Mouse (Mus musculus) hindbrain, embryonic 14.5 days (tissue): ENCODE data around the gene Nfix. TPM values are rescaled to one million over a fixed set of nuclear protein-coding genes. Genes with fewer than 3 reads are reported as not detected.

Source experiments
- ATAC-seq: fragments of 200-750 bp; cut with Nextera tagmentation; 2 replicates; pipeline ENCODE4 v1.8.0; 2017; ENCODE audit warnings: moderate number of reproducible peaks, mild to moderate bottlenecking, moderate TSS enrichment, moderate library complexity; ENCODE audit not compliant: low FRiP score
- DNase-seq: peaks from one replicate; pipeline ENCODE4 v3.0.0-alpha.2; 2015; ENCODE audit warnings: low spot score
- H3K27ac ChIP-seq: fragments of 300-500 bp; sonication (generic); 2 replicates; pipeline ENCODE4 v1.5.1; 2014; ENCODE audit warnings: mild to moderate bottlenecking, moderate library complexity
- H3K27me3 ChIP-seq: fragments of 300-500 bp; sonication (generic); 2 replicates; pipeline ENCODE4 v1.6.1; 2014; ENCODE audit warnings: mild to moderate bottlenecking, low read length, mixed read lengths; ENCODE audit not compliant: control insufficient read depth, insufficient read depth
- H3K36me3 ChIP-seq: fragments of 300-500 bp; sonication (generic); replicated peaks from 2 replicates; pipeline ENCODE4 v1.6.1; 2014; ENCODE audit not compliant: control insufficient read depth, insufficient read depth
- H3K4me1 ChIP-seq: fragments of 300-500 bp; sonication (generic); replicated peaks from 2 replicates; pipeline ENCODE4 v1.6.1; 2014; ENCODE audit warnings: antibody characterized with exemption, low read length, mixed read lengths; ENCODE audit not compliant: control insufficient read depth, insufficient read depth
- H3K4me2 ChIP-seq: fragments of 300-500 bp; sonication (generic); replicated peaks from 2 replicates; pipeline ENCODE4 v1.6.1; 2014; ENCODE audit warnings: mild to moderate bottlenecking, moderate library complexity
- H3K4me3 ChIP-seq: fragments of 300-500 bp; sonication (generic); replicated peaks from 2 replicates; pipeline ENCODE4 v1.5.1; 2014; ENCODE audit warnings: mild to moderate bottlenecking, low read length
- H3K9ac ChIP-seq: fragments of 300-500 bp; sonication (generic); 2 replicates; pipeline ENCODE4 v1.6.1; 2014
- H3K9me3 ChIP-seq: fragments of 300-500 bp; sonication (generic); 2 replicates; pipeline ENCODE4 v1.6.1; 2016; ENCODE audit warnings: low read length; ENCODE audit not compliant: control insufficient read depth
- WGBS: fragments of 180-500 bp; shearing (Covaris S2); extraction: QIAGEN DNeasy Blood & Tissue Kit; methylation state at CpG from one replicate; pipeline ENCODE4 v1.1.7; 2014; 5-methylcytosine and 5-hydroxymethylcytosine counted together
- polyA plus RNA-seq: library from polyadenylated mRNA; unstranded; fragments of >200 nt; fragmentation: Nextera tagmentation; extraction: Ambion mirVana; gene quantifications from 2 replicates; pipeline ENCODE4 v1.2.1, GENCODE M21; 2014

Gene Nfix
- polyA plus RNA-seq, 1 experiment from 2014 or later: 82.4 TPM

GRCm38 (mm10) chr8:84799136-84799931, 810 bp downstream of the Nfix start:
- peak overlapping the region; percentile 92 for H3K4me2 ChIP-seq
- peaks cover 88% of the 10 kb centered on the region for H3K27me3 ChIP-seq
- under 1% methylated on average over 75 of the region's 108 CpGs for WGBS
- peak overlapping the region; percentile 44 for H3K4me3 ChIP-seq
- peaks cover 6% of the 10 kb centered on the region; the same call in 1 of the 2 replicates for H3K36me3 ChIP-seq
- peak overlapping the region; percentile 85 for H3K9ac ChIP-seq
- peaks cover 8% of the 10 kb centered on the region for H3K4me1 ChIP-seq
- peak overlapping the region; percentile 86 for H3K27ac ChIP-seq
- no peak for DNase-seq
- no peaks in the 10 kb centered on the region for H3K9me3 ChIP-seq
- ATAC-seq: no peak

- Histone ChIP-seq H3K36me3 (peaks cover 6% of the 10 kb centered on the region; the same call in 1 of the 2 replicates), H3K4me2 (peak overlapping the region; percentile 92), H3K9me3 (no peaks in the 10 kb centered on the region), H3K4me3 (peak overlapping the region; percentile 44), H3K27ac (peak overlapping the region; percentile 86), H3K4me1 (peaks cover 9% of the 10 kb centered on the region), H3K9ac (peak overlapping the region; percentile 85), H3K27me3 (peaks cover 89% of the 10 kb centered on the region)
- DNase-seq: no peak
- ATAC-seq: no peak
- WGBS: 34% methylated on average over 10 of the region's 10 CpGs
Measured at GRCm38 (mm10) chr8:84798446-84799135, 1.6 kb downstream of the Nfix start.

GRCm38 (mm10) chr8:84797971-84798370, 2.2 kb downstream of the Nfix start:
- WGBS: 65% methylated on average over 6 of the region's 6 CpGs
- peak overlapping the region; percentile 44 for H3K4me3 ChIP-seq
- peak overlapping the region; percentile 86 for H3K27ac ChIP-seq
- ATAC-seq: no peak
- peaks cover 9% of the 10 kb centered on the region for H3K4me1 ChIP-seq
- H3K9me3 ChIP-seq: no peaks in the 10 kb centered on the region
- peak overlapping the region; percentile 92 for H3K4me2 ChIP-seq
- peaks cover 6% of the 10 kb centered on the region; the same call in 1 of the 2 replicates for H3K36me3 ChIP-seq
- peaks cover 88% of the 10 kb centered on the region for H3K27me3 ChIP-seq
- peak overlapping the region; percentile 85; the same call in 1 of the 2 replicates for H3K9ac ChIP-seq
- no peak for DNase-seq

GRCm38 (mm10) chr8:84797256-84797797, 2.8 kb downstream of the Nfix start:
- peaks cover 83% of the 10 kb centered on the region for H3K27me3 ChIP-seq
- 78% methylated on average over 15 of the region's 15 CpGs for WGBS
- peaks cover 6% of the 10 kb centered on the region; the same call in 1 of the 2 replicates for H3K36me3 ChIP-seq

GRCm38 (mm10) chr8:84794486-84794885, 5.7 kb downstream of the Nfix start:
- ATAC-seq: peak; percentile 29
- DNase-seq: no peak
- 41% methylated on average over 7 of the region's 7 CpGs for WGBS

More at GRCm38 (mm10) chr8:84797256-84797797, 2.8 kb downstream of the Nfix start:
- Histone ChIP-seq H3K4me3 (peak overlapping the region; percentile 44; the same call in 1 of the 2 replicates), H3K27ac (peak overlapping the region; percentile 86; the same call in 1 of the 2 replicates), H3K9me3 (no peaks in the 10 kb centered on the region), H3K4me2 (peak overlapping the region; percentile 92), H3K4me1 (peaks cover 12% of the 10 kb centered on the region), H3K9ac (no peak overlapping the region)
- ATAC-seq (no peak), DNase-seq (no peak)

GRCm38 (mm10) chr8:84793791-84794485, 6.2 kb downstream of the Nfix start:
- no peaks in the 10 kb centered on the region for H3K9me3 ChIP-seq
- no peak overlapping the region for H3K9ac ChIP-seq
- H3K4me1 ChIP-seq: peaks cover 34% of the 10 kb centered on the region
- H3K4me3 ChIP-seq: no peak overlapping the region
- H3K36me3 ChIP-seq: peaks cover 6% of the 10 kb centered on the region; the same call in 1 of the 2 replicates
- ATAC-seq (peak; percentile 88), DNase-seq (no peak)
- H3K27ac ChIP-seq: peak overlapping the region; percentile 88
- H3K27me3 ChIP-seq: peaks cover 90% of the 10 kb centered on the region
- peak overlapping the region; percentile 29 for H3K4me2 ChIP-seq
- 47% methylated on average over 13 of the region's 13 CpGs for WGBS

More at GRCm38 (mm10) chr8:84794486-84794885, 5.7 kb downstream of the Nfix start:
- peaks cover 28% of the 10 kb centered on the region for H3K4me1 ChIP-seq
- peaks cover 6% of the 10 kb centered on the region; the same call in 1 of the 2 replicates for H3K36me3 ChIP-seq
- H3K9me3 ChIP-seq: no peaks in the 10 kb centered on the region
- H3K9ac ChIP-seq: no peak overlapping the region
- peaks cover 89% of the 10 kb centered on the region for H3K27me3 ChIP-seq
- H3K4me2 ChIP-seq: peak overlapping the region; percentile 29
- no peak overlapping the region for H3K4me3 ChIP-seq
- peak overlapping the region; percentile 88 for H3K27ac ChIP-seq

GRCm38 (mm10) chr8:84793134-84793533, 7.0 kb downstream of the Nfix start:
- DNase-seq: no peak
- Histone ChIP-seq H3K4me2 (peak overlapping the region; percentile 29; the same call in 1 of the 2 replicates), H3K9me3 (no peaks in the 10 kb centered on the region), H3K36me3 (peaks cover 6% of the 10 kb centered on the region; the same call in 1 of the 2 replicates), H3K4me3 (no peak overlapping the region), H3K9ac (no peak overlapping the region), H3K27ac (peak overlapping the region; percentile 88), H3K27me3 (peaks cover 90% of the 10 kb centered on the region), H3K4me1 (peaks cover 40% of the 10 kb centered on the region)
- WGBS: 78% methylated on average over 9 of the region's 9 CpGs
- ATAC-seq: no peak

- Histone ChIP-seq H3K36me3 (peaks cover 6% of the 10 kb centered on the region; the same call in 1 of the 2 replicates), H3K9me3 (no peaks in the 10 kb centered on the region), H3K4me2 (no peak overlapping the region), H3K27ac (no peak overlapping the region), H3K9ac (no peak overlapping the region), H3K4me1 (peaks cover 43% of the 10 kb centered on the region), H3K27me3 (peaks cover 90% of the 10 kb centered on the region), H3K4me3 (no peak overlapping the region)
- ATAC-seq (no peak), DNase-seq (no peak)
- WGBS: 80% methylated on average over 12 of the region's 12 CpGs
Measured at GRCm38 (mm10) chr8:84792429-84792947, 7.7 kb downstream of the Nfix start.
